Mouse (Mus musculus): ENCODE data around the gene Smyd3. TPM values are rescaled to one million over a fixed set of nuclear protein-coding genes. Genes with fewer than 3 reads are reported as not detected.

Gene Smyd3
- polyA plus RNA-seq, 1 experiment from 2014 or later: 16.1 TPM

Other genes with a start within 250 kb of the Smyd3 start
- 22.4 and 24.7 TPM in 2 replicates for gene Tfb2m, start 28.2 kb upstream of the Smyd3 start, polyA plus RNA-seq (2016; fragmentation: Nextera tagmentation; extraction: Ambion mirVana)
- 15.9 and 18.9 TPM in 2 replicates for gene Cnst, start 28.3 kb upstream of the Smyd3 start, polyA plus RNA-seq (2016; fragmentation: Nextera tagmentation; extraction: Ambion mirVana)
- gene Sccpdh, start 150.2 kb upstream of the Smyd3 start, polyA plus RNA-seq (2016; fragmentation: Nextera tagmentation; extraction: Ambion mirVana): 84.4 and 91.4 TPM in 2 replicates
- gene Kif28, start 227.2 kb upstream of the Smyd3 start, polyA plus RNA-seq (2016; fragmentation: Nextera tagmentation; extraction: Ambion mirVana): 0.09 TPM in 1 of 2 replicates, not detected in the other